Comparison of ENCODE assay signal across 8 mouse cellular contexts in genomic region chr4:114459591-114459990, GRCm38 (mm10). TPM values are rescaled to one million over a fixed set of nuclear protein-coding genes. Genes with fewer than 3 reads are reported as not detected.
A peak's percentile ranks its signal among the peaks of the same experiment; 100 is the strongest.
DNase-seq lines count a peak whose midpoint lies in the region; ATAC-seq lines count a peak whose summit lies in the region.

No protein-coding gene starts in this region.

- H3K36me3 ChIP-seq in forebrain, embryonic 11.5 days (ENCODE audit: control insufficient read depth, insufficient read depth, low read length): no peaks in the 10 kb centered on the region
- H3K36me3 ChIP-seq in forebrain, embryonic 10.5 days (replicated peaks): no peaks in the 10 kb centered on the region
- H3K36me3 ChIP-seq in liver, embryonic 12.5 days: no peaks in the 10 kb centered on the region

- H3K9ac ChIP-seq in forebrain, embryonic 11.5 days (ENCODE audit: low read length): no peak overlapping the region
- no peak overlapping the region for H3K9ac ChIP-seq in liver, embryonic 12.5 days

- ATAC-seq in forebrain, embryonic 11.5 days (replicated peaks; ENCODE audit: low FRiP score): peak; percentile 46; the same call in 1 of the 2 replicates
- ATAC-seq in liver, embryonic 12.5 days: no peak

- 10% methylated on average over 5 of the region's 5 CpGs for WGBS in forebrain, embryonic 11.5 days
- WGBS in forebrain, embryonic 10.5 days: 17% methylated on average over 5 of the region's 5 CpGs
- 53% methylated on average over 5 of the region's 5 CpGs for WGBS in liver, embryonic 12.5 days (ENCODE audit: insufficient replicate concordance)

- H3K27me3 ChIP-seq in forebrain, embryonic 11.5 days (ENCODE audit: control insufficient read depth, insufficient read depth, low read length): no peaks in the 10 kb centered on the region
- H3K27me3 ChIP-seq in forebrain, embryonic 10.5 days (ENCODE audit: poor library complexity, severe bottlenecking): no peaks in the 10 kb centered on the region
- no peaks in the 10 kb centered on the region for H3K27me3 ChIP-seq in liver, embryonic 12.5 days (replicated peaks)

- no peaks in the 10 kb centered on the region for H3K4me1 ChIP-seq in forebrain, embryonic 11.5 days (replicated peaks; ENCODE audit: control insufficient read depth, insufficient read depth, low read length)
- H3K4me1 ChIP-seq in forebrain, embryonic 10.5 days: peaks cover 18% of the 10 kb centered on the region
- no peaks in the 10 kb centered on the region for H3K4me1 ChIP-seq in liver, embryonic 12.5 days

- H3K4me2 ChIP-seq in forebrain, embryonic 11.5 days (ENCODE audit: low read depth, low read length, severe bottlenecking): no peak overlapping the region
- no peak overlapping the region for H3K4me2 ChIP-seq in liver, embryonic 12.5 days

- DNase-seq in forebrain, embryonic 11.5 days (ENCODE audit: low spot score): no peak
- no peak for DNase-seq in forebrain, embryonic 10.5 days (ENCODE audit: extremely low spot score, low spot score)
- peak; percentile 11 for DNase-seq in urinary bladder, postnatal 14 days (ENCODE audit: low spot score)
- DNase-seq in urinary bladder, postnatal 36 days (ENCODE audit: low spot score in 2 of 2): no peak
- peak; percentile 48 for DNase-seq in heart, postnatal 4 days
- DNase-seq in adipocyte (ENCODE audit: low spot score): no peak
- no peak for DNase-seq in ovary, postnatal 36 days (ENCODE audit: low spot score)

- no peak overlapping the region for H3K27ac ChIP-seq in forebrain, embryonic 11.5 days (ENCODE audit: low read depth, low read length)
- no peak overlapping the region for H3K27ac ChIP-seq in forebrain, embryonic 10.5 days
- H3K27ac ChIP-seq in liver, embryonic 12.5 days: no peak overlapping the region

- H3K4me3 ChIP-seq in forebrain, embryonic 11.5 days (ENCODE audit: low read depth, low read length): no peak overlapping the region
- no peak overlapping the region for H3K4me3 ChIP-seq in forebrain, embryonic 10.5 days
- H3K4me3 ChIP-seq in liver, embryonic 12.5 days: no peak overlapping the region

- H3K9me3 ChIP-seq in forebrain, embryonic 11.5 days (ENCODE audit: control insufficient read depth, low read length): no peaks in the 10 kb centered on the region
- no peaks in the 10 kb centered on the region for H3K9me3 ChIP-seq in forebrain, embryonic 10.5 days
- no peaks in the 10 kb centered on the region for H3K9me3 ChIP-seq in liver, embryonic 12.5 days (replicated peaks)

RNA-seq across cellular contexts. Expression of gene Trabd2b, which starts 53.1 kb away (rescaled TPM):
- 1.4 and 1.7 TPM in 2 replicates for polyA plus RNA-seq in forebrain, embryonic 11.5 days (2014; fragmentation: Nextera tagmentation; extraction: Ambion mirVana)
- polyA plus RNA-seq in forebrain, embryonic 10.5 days (2016; fragmentation: Nextera tagmentation; extraction: Ambion mirVana): 1.00 and 1.0 TPM in 2 replicates
- 10 to 100 TPM; 19.0 to 19.9 TPM for total RNA-seq in heart, postnatal 4 days (2021)
- polyA plus RNA-seq in liver, embryonic 12.5 days (2016; fragmentation: Nextera tagmentation; extraction: Ambion mirVana): 0.38 and 0.65 TPM in 2 replicates

Comparison
In these comparisons a context has a peak if more than half of its experiments do, and no peak if none do; other contexts are left out.
1. DNase-seq: peak in urinary bladder, postnatal 14 days (single experiment) and heart, postnatal 4 days (single experiment); none in forebrain, embryonic 11.5 days (single experiment), forebrain, embryonic 10.5 days (single experiment), urinary bladder, postnatal 36 days (0 of 2), adipocyte (single experiment) and ovary, postnatal 36 days (single experiment).